Mouse (Mus musculus) lung, adult 2 months (tissue): Measurements from ENCODE around the gene Mfsd4a. TPM values are rescaled to one million over a fixed set of nuclear protein-coding genes. Genes with fewer than 3 reads are reported as not detected.

ENCODE experiments used
- DNase-seq: peaks from one replicate; pipeline ENCODE4 v3.0.0; 2022
- H3K4me1 ChIP-seq: fragments of 200-500 bp; 2 replicates; pipeline ENCODE4 v1.6.1; 2011; ENCODE audit warnings: low read length; ENCODE audit not compliant: control insufficient read depth, insufficient read depth
- H3K4me3 ChIP-seq: fragments of 200-500 bp; replicated peaks from 2 replicates; pipeline ENCODE3; 2011; ENCODE audit warnings: low read depth, mild to moderate bottlenecking, control low read depth, low read length; ENCODE audit errors: extremely low read depth
- CTCF ChIP-seq: fragments of 200-500 bp; IDR thresholded peaks from 2 replicates; pipeline ENCODE4 v1.5.1; 2011; ENCODE audit warnings: mild to moderate bottlenecking, low read length, control low read depth; ENCODE audit not compliant: insufficient read depth
- POLR2A ChIP-seq: fragments of 200-500 bp; IDR thresholded peaks from 2 replicates; pipeline ENCODE4 v1.6.1; 2011; ENCODE audit warnings: low read depth, mild to moderate bottlenecking, control low read depth, low read length, borderline replicate concordance; ENCODE audit errors: extremely low read depth
- WGBS: fragments of 180-500 bp; shearing (Covaris S2); methylation state at CpG from one replicate; pipeline ENCODE4 v1.1.7; 2018; 5-methylcytosine and 5-hydroxymethylcytosine counted together
- polyA plus RNA-seq: library from polyadenylated mRNA; depleted of rRNA; stranded (reverse); fragments of >200 nt; gene quantifications from 2 replicates; pipeline ENCODE4 v1.2.3, GENCODE M21; 2012

Mfsd4a gene
- polyA plus RNA-seq, 1 experiment, result 5.0 TPM

- TF ChIP-seq CTCF, result no peak
- TF ChIP-seq POLR2A, result no peak
- no peak for DNase-seq
- 52% methylated on average over 3 of the region's 3 CpGs for WGBS
- Histone ChIP-seq H3K4me3 (no peak overlapping the region), H3K4me1 (no peaks in the 10 kb centered on the region)
These were observed 13.5 kb downstream of the Mfsd4a start for GRCm38 (mm10) chr1:132054387-132054786.

GRCm38 (mm10) chr1:132051746-132052145, 16.1 kb downstream of the Mfsd4a start:
- DNase-seq, result no peak
- TF ChIP-seq CTCF, result no peak
- TF ChIP-seq POLR2A, result no peak
- Histone ChIP-seq H3K4me3 (no peak overlapping the region), H3K4me1 (no peaks in the 10 kb centered on the region)
- 72% methylated on average over 3 of the region's 3 CpGs for WGBS

- WGBS, result 17% methylated on average over 15 of the region's 15 CpGs
- no peak for TF ChIP-seq POLR2A
- peak; percentile 93 for TF ChIP-seq CTCF
- Histone ChIP-seq H3K4me1 (peaks cover 3% of the 10 kb centered on the region; the same call in 1 of the 2 replicates), H3K4me3 (no peak overlapping the region)
- peak; percentile 68 for DNase-seq
These were observed 21.6 kb downstream of the Mfsd4a start for GRCm38 (mm10) chr1:132046143-132046735.

GRCm38 (mm10) chr1:132043759-132044158, 24.1 kb downstream of the Mfsd4a start:
- no peak for DNase-seq
- no peak overlapping the region for H3K4me3 ChIP-seq
- peaks cover 12% of the 10 kb centered on the region for H3K4me1 ChIP-seq
- TF ChIP-seq POLR2A (no peak), CTCF (no peak)
- WGBS, result 76% methylated on average over 4 of the region's 4 CpGs

GRCm38 (mm10) chr1:132040201-132040621, 27.7 kb downstream of the Mfsd4a start:
- TF ChIP-seq POLR2A, result peak; percentile 40; the same call in 1 of the 2 replicates
- TF ChIP-seq CTCF, result no peak
- H3K4me1 ChIP-seq, result peaks cover 17% of the 10 kb centered on the region
- H3K4me3 ChIP-seq, result no peak overlapping the region
- no peak for DNase-seq
- 44% methylated on average over 9 of the region's 9 CpGs for WGBS

- no peak for TF ChIP-seq POLR2A
- no peak for TF ChIP-seq CTCF
- H3K4me1 ChIP-seq, result peaks cover 15% of the 10 kb centered on the region
- WGBS, result 54% methylated on average over 5 of the region's 5 CpGs
- H3K4me3 ChIP-seq, result no peak overlapping the region
- DNase-seq, result no peak
These were observed 29.1 kb downstream of the Mfsd4a start for GRCm38 (mm10) chr1:132038753-132039152.

GRCm38 (mm10) chr1:132037746-132038145, 30.1 kb downstream of the Mfsd4a start:
- H3K4me3 ChIP-seq, result no peak overlapping the region
- DNase-seq, result no peak
- TF ChIP-seq POLR2A (no peak), CTCF (no peak)
- peaks cover 15% of the 10 kb centered on the region for H3K4me1 ChIP-seq
- WGBS, result 89% methylated on average over 3 of the region's 3 CpGs

GRCm38 (mm10) chr1:132032172-132032571, 35.7 kb downstream of the Mfsd4a start:
- Histone ChIP-seq H3K4me1 (no peaks in the 10 kb centered on the region), H3K4me3 (no peak overlapping the region)
- DNase-seq, result no peak
- 59% methylated on average over 7 of the region's 7 CpGs for WGBS
- TF ChIP-seq POLR2A (no peak), CTCF (no peak)

GRCm38 (mm10) chr1:132030574-132030973, 37.3 kb downstream of the Mfsd4a start:
- 67% methylated on average over 2 of the region's 2 CpGs for WGBS
- H3K4me3 ChIP-seq, result no peak overlapping the region
- no peaks in the 10 kb centered on the region for H3K4me1 ChIP-seq
- DNase-seq, result no peak
- TF ChIP-seq CTCF, result peak; percentile 44
- no peak for TF ChIP-seq POLR2A

- no peak for DNase-seq
- no peak overlapping the region for H3K4me3 ChIP-seq
- TF ChIP-seq POLR2A (no peak), CTCF (no peak)
- 88% methylated on average over 9 of the region's 9 CpGs for WGBS
- no peaks in the 10 kb centered on the region for H3K4me1 ChIP-seq
These were observed 39.4 kb downstream of the Mfsd4a start for GRCm38 (mm10) chr1:132028413-132028812.
